Mouse (Mus musculus) MEL (cell line): ENCODE data around the gene Rpl29. TPM values are rescaled to one million over a fixed set of nuclear protein-coding genes. Genes with fewer than 3 reads are reported as not detected.

Experiments
- DNase-seq: peaks from one replicate; pipeline ENCODE4 v3.0.0; 2011; ENCODE audit warnings: low read depth, low spot score
- H3K27ac ChIP-seq: 2 replicates; pipeline ENCODE4 v1.5.1; 2012; ENCODE audit warnings: low read depth, mild to moderate bottlenecking, control low read depth, low read length, moderate library complexity; ENCODE audit not compliant: control insufficient read depth
- H3K27me3 ChIP-seq, 2 experiments: fragments of 150-350 bp in 1 of 2; sonication (generic) in 1 of 2; 2 replicates each; pipeline ENCODE4 v1.6.1; 2012; ENCODE audit warnings: low read length in 2 of 2, mild to moderate bottlenecking in 2 of 2, improper control_type of control experiment in 1 of 2, moderate library complexity in 1 of 2; ENCODE audit not compliant: insufficient read depth in 2 of 2, control insufficient read depth in 1 of 2
- H3K36me3 ChIP-seq, 2 experiments: 2 replicates each; pipeline ENCODE4 v1.6.1; 2012 to 2014; ENCODE audit warnings: low read length in 2 of 2, improper control_type of control experiment in 1 of 2, inconsistent platforms in 1 of 2, mild to moderate bottlenecking in 1 of 2; ENCODE audit not compliant: insufficient read depth in 2 of 2, control insufficient read depth in 1 of 2
- H3K4me1 ChIP-seq, 2 experiments: fragments of 150-350 bp in 1 of 2; sonication (generic) in 1 of 2; 2 replicates each; pipeline ENCODE4 v1.6.1; 2012; ENCODE audit warnings: low read length in 2 of 2, improper control_type of control experiment in 1 of 2, mild to moderate bottlenecking in 1 of 2; ENCODE audit not compliant: insufficient read depth in 2 of 2, control insufficient read depth in 1 of 2
- H3K4me3 ChIP-seq, 2 experiments: fragments of 150-350 bp in 1 of 2; sonication (generic) in 1 of 2; 2 replicates each; pipeline ENCODE4 v1.5.1; 2012; ENCODE audit warnings: low read depth in 2 of 2, low read length in 2 of 2, mild to moderate bottlenecking in 2 of 2, moderate library complexity in 2 of 2, control low read depth in 1 of 2, improper control_type of control experiment in 1 of 2; ENCODE audit not compliant: control insufficient read depth in 1 of 2, insufficient read depth in 1 of 2
- H3K79me2 ChIP-seq: 2 replicates; pipeline ENCODE4 v1.6.1; 2012; ENCODE audit warnings: mild to moderate bottlenecking, low read length, moderate library complexity; ENCODE audit not compliant: control insufficient read depth, poor library complexity, insufficient read depth
- H3K9ac ChIP-seq: 2 replicates; pipeline ENCODE4 v1.6.1; 2012; ENCODE audit warnings: low read depth, mild to moderate bottlenecking, control low read depth, low read length, moderate library complexity; ENCODE audit not compliant: control insufficient read depth, poor library complexity, severe bottlenecking
- H3K9me3 ChIP-seq: fragments of 150-350 bp; sonication (generic); replicated peaks from 2 replicates; pipeline ENCODE4 v1.6.1; 2012; ENCODE audit warnings: mild to moderate bottlenecking, low read length, improper control_type of control experiment, moderate library complexity; ENCODE audit not compliant: insufficient read depth
- BHLHE40 ChIP-seq: IDR thresholded peaks from 2 replicates; pipeline ENCODE4 v1.6.1; 2012; ENCODE audit warnings: low read depth, mild to moderate bottlenecking, inconsistent platforms, low read length, improper control_type of control experiment, borderline replicate concordance
- CHD1 ChIP-seq: IDR thresholded peaks from 2 replicates; pipeline ENCODE4 v1.6.1; 2012; ENCODE audit warnings: low read depth, mild to moderate bottlenecking, inconsistent platforms, low read length, improper control_type of control experiment
- CHD2 ChIP-seq: IDR thresholded peaks from 2 replicates; pipeline ENCODE4 v1.6.1; 2011; ENCODE audit warnings: low read length, improper control_type of control experiment
- CTCF ChIP-seq, 3 experiments: IDR thresholded peaks in 2 of 3; conservative IDR thresholded peaks in 1 of 3; 2 replicates each; pipeline ENCODE4 v1.5.1; 2011 to 2012; ENCODE audit warnings: low read length in 3 of 3, low read depth in 2 of 3, mild to moderate bottlenecking in 2 of 3, improper control_type of control experiment in 1 of 3, inconsistent platforms in 1 of 3, mixed read lengths in 1 of 3, moderate library complexity in 1 of 3; ENCODE audit not compliant: control insufficient read depth in 1 of 3, insufficient read depth in 1 of 3, poor library complexity in 1 of 3, severe bottlenecking in 1 of 3
- E2F4 ChIP-seq: IDR thresholded peaks from 2 replicates; pipeline ENCODE4 v1.6.1; 2011; ENCODE audit warnings: low read depth, low read length, improper control_type of control experiment, borderline replicate concordance
- GABPA ChIP-seq: IDR thresholded peaks from 2 replicates; pipeline ENCODE4 v1.6.1; 2012; ENCODE audit warnings: low read depth, mild to moderate bottlenecking, inconsistent platforms, low read length, improper control_type of control experiment, moderate library complexity
- GATA1 ChIP-seq: IDR thresholded peaks from 2 replicates; pipeline ENCODE4 v1.6.1; 2011; ENCODE audit warnings: low read depth, low read length, improper control_type of control experiment
- HCFC1 ChIP-seq: IDR thresholded peaks from 2 replicates; pipeline ENCODE4 v1.6.1; 2012; ENCODE audit warnings: low read depth, mild to moderate bottlenecking, inconsistent platforms, low read length, improper control_type of control experiment, moderate library complexity
- JUND ChIP-seq: IDR thresholded peaks from 2 replicates; pipeline ENCODE4 v1.6.1; 2011; ENCODE audit warnings: low read depth, mild to moderate bottlenecking, improper control_type of control experiment, low read length
- MAFK ChIP-seq: IDR thresholded peaks from 2 replicates; pipeline ENCODE4 v1.6.1; 2011; ENCODE audit warnings: low read depth, mild to moderate bottlenecking, low read length, improper control_type of control experiment, borderline replicate concordance
- MXI1 ChIP-seq: IDR thresholded peaks from 2 replicates; pipeline ENCODE4 v1.6.1; 2011; ENCODE audit warnings: mild to moderate bottlenecking, low read depth, low read length, improper control_type of control experiment
- MYC ChIP-seq: IDR thresholded peaks from 2 replicates; pipeline ENCODE4 v1.6.1; 2011; ENCODE audit warnings: low read depth, mild to moderate bottlenecking, low read length, improper control_type of control experiment, moderate library complexity
- NRF1 ChIP-seq: IDR thresholded peaks from 2 replicates; pipeline ENCODE4 v1.6.1; 2014; ENCODE audit warnings: low read depth, mild to moderate bottlenecking, inconsistent platforms, low read length, improper control_type of control experiment, moderate library complexity; ENCODE audit not compliant: poor library complexity, insufficient read depth, severe bottlenecking
- POLR2A ChIP-seq, 2 experiments: IDR thresholded peaks; 2 replicates each; pipeline ENCODE4 v1.6.1; 2011 to 2012; ENCODE audit warnings: low read length in 2 of 2, mild to moderate bottlenecking in 2 of 2, control low read depth in 1 of 2, improper control_type of control experiment in 1 of 2, low read depth in 1 of 2, moderate library complexity in 1 of 2; ENCODE audit not compliant: control insufficient read depth in 1 of 2, insufficient read depth in 1 of 2, poor library complexity in 1 of 2
- POLR2AphosphoS5 ChIP-seq: IDR thresholded peaks from 2 replicates; pipeline ENCODE4 v1.6.1; 2012; ENCODE audit warnings: low read depth, borderline replicate concordance, mild to moderate bottlenecking, inconsistent platforms, low read length, moderate library complexity, mixed read lengths
- RCOR1 ChIP-seq: IDR thresholded peaks from 2 replicates; pipeline ENCODE4 v1.6.1; 2012; ENCODE audit warnings: low read depth, mild to moderate bottlenecking, inconsistent platforms, low read length, improper control_type of control experiment
- SIN3A ChIP-seq: IDR thresholded peaks from 2 replicates; pipeline ENCODE4 v1.6.1; 2012; ENCODE audit warnings: low read length, improper control_type of control experiment, inconsistent platforms
- SMC3 ChIP-seq: IDR thresholded peaks from 2 replicates; pipeline ENCODE4 v1.6.1; 2011; ENCODE audit warnings: low read depth, low read length, improper control_type of control experiment
- TAL1 ChIP-seq: IDR thresholded peaks from 2 replicates; pipeline ENCODE4 v1.6.1; 2012; ENCODE audit warnings: mild to moderate bottlenecking, inconsistent platforms, low read length, moderate library complexity, mixed read lengths
- TBP ChIP-seq: IDR thresholded peaks from 2 replicates; pipeline ENCODE4 v1.8.0; 2011; ENCODE audit warnings: low read depth, low read length, improper control_type of control experiment
- TCF12 ChIP-seq: IDR thresholded peaks from 2 replicates; pipeline ENCODE4 v1.6.1; 2014; ENCODE audit warnings: low read depth, mild to moderate bottlenecking, inconsistent platforms, low read length, improper control_type of control experiment, moderate library complexity
- USF2 ChIP-seq, 2 experiments: IDR thresholded peaks; 2 replicates each; pipeline ENCODE4 v1.6.1; 2011 to 2012; ENCODE audit warnings: improper control_type of control experiment in 2 of 2, low read length in 2 of 2, borderline replicate concordance in 1 of 2, inconsistent platforms in 1 of 2, low read depth in 1 of 2, mild to moderate bottlenecking in 1 of 2; ENCODE audit not compliant: insufficient read depth in 1 of 2
- ZC3H11A ChIP-seq: IDR thresholded peaks from 2 replicates; pipeline ENCODE4 v1.6.1; 2012; ENCODE audit warnings: low read depth, mild to moderate bottlenecking, inconsistent platforms, low read length, improper control_type of control experiment
- ZMIZ1 ChIP-seq: IDR thresholded peaks from 2 replicates; pipeline ENCODE4 v1.6.1; 2012; ENCODE audit warnings: low read depth, mild to moderate bottlenecking, inconsistent platforms, low read length, improper control_type of control experiment, moderate library complexity
- ZNF384 ChIP-seq: IDR thresholded peaks from 2 replicates; pipeline ENCODE4 v1.6.1; 2012; ENCODE audit warnings: low read depth, mild to moderate bottlenecking, inconsistent platforms, low read length, improper control_type of control experiment
- polyA plus RNA-seq, 2 experiments: library from polyadenylated mRNA; stranded (reverse) in 1 of 2; unstranded in 1 of 2; fragments of >175 nt in 1 of 2; fragments of >200 nt in 1 of 2; gene quantifications; 2 replicates each; pipeline versions ENCODE4 v1.2.1 to v1.2.4; 2012; ENCODE audit warnings: low replicate concordance in 2 of 2, low read depth in 1 of 2; ENCODE audit not compliant: insufficient read length in 2 of 2, insufficient read depth in 1 of 2, missing spikeins in 1 of 2
- total RNA-seq: library from RNA; depleted of rRNA; stranded (reverse); fragments of 300-350 nt; gene quantifications from 2 replicates; pipeline ENCODE4 v1.2.3, GENCODE M21; 2012

Rpl29 gene
- total and polyA plus RNA-seq, 3 experiments: 60.8 to 761 TPM; not detected in 1

GRCm38 (mm10) chr9:106442680-106443079 lies 13.4 kb downstream of the Rpl29 start:
- no peaks in the 10 kb centered on the region; the same call in 1 of the 2 replicates for H3K79me2 ChIP-seq
- peaks cover 0 to 10% of the 10 kb centered on the region in 2 experiments; a peak in 2 of 4 replicates for H3K4me1 ChIP-seq
- no peak overlapping the region for H3K9ac ChIP-seq
- TF ChIP-seq CTCF (IDR thresholded peaks at IDR 0.05 in 2 of 3, conservative IDR thresholded peaks at IDR 0.05 in 1 of 3; ENCODE audit: control insufficient read depth in 1 of 3, insufficient read depth in 1 of 3, low read depth in 2 of 3, low read length in 3 of 3, poor library complexity in 1 of 3, severe bottlenecking in 1 of 3) (no peak; a peak in 1 of 6 replicates), CHD1 (no peak), HCFC1 (no peak), CHD2 (no peak), JUND (no peak), ZMIZ1 (no peak), MYC (no peak), ZC3H11A (no peak), E2F4 (no peak), TCF12 (no peak), TAL1 (no peak), GABPA (no peak), SIN3A (no peak), RCOR1 (no peak), SMC3 (no peak), MAFK (no peak), ZNF384 (no peak), USF2 (IDR thresholded peaks at IDR 0.05; ENCODE audit: borderline replicate concordance in 1 of 2, insufficient read depth in 1 of 2, low read depth in 1 of 2, low read length in 2 of 2) (no peak), NRF1 (no peak)
- TF ChIP-seq, all 39 proteins: peak for 0
- H3K27ac ChIP-seq: no peak overlapping the region
- no peaks in the 10 kb centered on the region for H3K9me3 ChIP-seq
- no peaks in the 10 kb centered on the region for H3K27me3 ChIP-seq
- H3K4me3 ChIP-seq: no peak overlapping the region
- peaks cover 0 to 5% of the 10 kb centered on the region in 2 experiments; a peak in 2 of 4 replicates for H3K36me3 ChIP-seq
- no peak for DNase-seq

GRCm38 (mm10) chr9:106444836-106445235 lies 15.6 kb downstream of the Rpl29 start:
- H3K4me1 ChIP-seq: peaks cover 0 to 8% of the 10 kb centered on the region in 2 experiments; a peak in 1 of 4 replicates
- H3K27ac ChIP-seq: no peak overlapping the region
- H3K36me3 ChIP-seq: peaks cover 0 to 2% of the 10 kb centered on the region in 2 experiments; a peak in 2 of 4 replicates
- no peaks in the 10 kb centered on the region for H3K9me3 ChIP-seq
- no peak for TF ChIP-seq NRF1
- no peak for TF ChIP-seq ZNF384
- no peak for TF ChIP-seq ZC3H11A
- no peak for TF ChIP-seq TCF12
- no peak for TF ChIP-seq BHLHE40
- TF ChIP-seq POLR2AphosphoS5: no peak
- no peak for TF ChIP-seq TAL1
- TF ChIP-seq POLR2A (IDR thresholded peaks at IDR 0.05; ENCODE audit: control insufficient read depth in 1 of 2, insufficient read depth in 1 of 2, low read depth in 1 of 2, low read length in 2 of 2, poor library complexity in 1 of 2): no peak
- TF ChIP-seq CHD2: no peak
- no peak for TF ChIP-seq MAFK
- no peak for TF ChIP-seq TBP
- no peak for TF ChIP-seq MYC
- no peak for TF ChIP-seq SIN3A
- no peak for TF ChIP-seq MXI1
- TF ChIP-seq GATA1: no peak
- no peak for TF ChIP-seq RCOR1
- TF ChIP-seq GABPA: no peak
- H3K79me2 ChIP-seq: peaks cover 3% of the 10 kb centered on the region; the same call in 1 of the 2 replicates
- H3K27me3 ChIP-seq: no peaks in the 10 kb centered on the region
- no peak overlapping the region for H3K9ac ChIP-seq
- no peak for DNase-seq
- H3K4me3 ChIP-seq: no peak overlapping the region
